In the genomic region with DNA sequence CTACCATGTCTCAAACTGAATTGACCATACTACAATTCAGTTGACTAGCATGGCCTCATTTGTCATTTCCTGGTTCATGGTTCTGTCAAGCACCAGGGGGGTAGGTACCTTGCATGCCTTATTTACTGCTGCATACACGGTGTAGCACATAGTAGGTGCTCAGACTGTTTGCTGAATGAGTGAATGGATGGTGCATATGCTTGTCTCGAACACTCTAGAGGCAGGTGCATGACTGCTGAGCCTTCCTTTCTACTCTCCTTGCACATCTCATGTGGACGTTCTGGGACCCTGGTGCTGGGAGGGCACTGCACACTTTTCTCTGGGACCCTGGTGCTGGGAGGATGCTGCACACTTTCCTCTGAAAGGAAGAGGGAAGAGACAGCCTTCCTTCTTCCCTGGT, we compare ENCODE assay signal across 31 mouse cellular contexts. TPM values are rescaled to one million over a fixed set of nuclear protein-coding genes. Genes with fewer than 3 reads are reported as not detected.
DNase-seq lines count a peak whose midpoint lies in the region; ATAC-seq lines count a peak whose summit lies in the region.
"Had no signal": no experiment of that assay in that cellular context is flagged by ENCODE, and none has a peak within 500 bp of the region (broad histone marks: within the 10 kb centered on the region; RNA-seq: fewer than 3 reads in every experiment).

No protein-coding gene starts in this region.

- 66% methylated on average over 3 of the region's 3 CpGs for WGBS in liver, embryonic 13.5 days (ENCODE audit: insufficient replicate concordance)
- WGBS in liver, embryonic 15.5 days (ENCODE audit: insufficient replicate concordance), result 71% methylated on average over 3 of the region's 3 CpGs

- H3K9ac ChIP-seq in liver, embryonic 13.5 days, result peak overlapping the region; percentile 58; the same call in 1 of the 2 replicates
- peak overlapping the region; percentile 55; the same call in 1 of the 2 replicates for H3K9ac ChIP-seq in liver, embryonic 15.5 days
- H3K9ac ChIP-seq: embryonic facial prominence, embryonic 15.5 days; forebrain, embryonic 13.5 days; hindbrain, embryonic 12.5 days; kidney, embryonic 15.5 days; limb, embryonic 13.5 days; midbrain, embryonic 13.5 days; neural tube, embryonic 13.5 days had no signal

- H3K9me3 ChIP-seq in liver, embryonic 13.5 days (replicated peaks), result no peaks in the 10 kb centered on the region
- no peaks in the 10 kb centered on the region for H3K9me3 ChIP-seq in liver, embryonic 15.5 days (replicated peaks)
- H3K9me3 ChIP-seq: embryonic facial prominence, embryonic 10.5 days; embryonic facial prominence, embryonic 15.5 days; forebrain, embryonic 13.5 days; hindbrain, embryonic 12.5 days; kidney, embryonic 15.5 days; limb, embryonic 13.5 days; midbrain, embryonic 13.5 days; neural tube, embryonic 13.5 days had no signal

- no peak for ATAC-seq in liver, embryonic 13.5 days (ENCODE audit: low read depth)
- no peak for ATAC-seq in liver, embryonic 15.5 days (ENCODE audit: insufficient read depth)
- ATAC-seq: activated CD4-positive, CD25-positive, alpha-beta regulatory T cell, adult 4 months; forebrain, embryonic 13.5 days; hindbrain, postnatal 0 days; midbrain, embryonic 13.5 days had no signal

- H3K27me3 ChIP-seq in liver, embryonic 13.5 days, result no peaks in the 10 kb centered on the region
- no peaks in the 10 kb centered on the region for H3K27me3 ChIP-seq in liver, embryonic 15.5 days
- H3K27me3 ChIP-seq: embryonic facial prominence, embryonic 15.5 days; limb, embryonic 13.5 days; neural tube, embryonic 13.5 days had no signal

- peaks cover 99% of the 10 kb centered on the region for H3K4me1 ChIP-seq in liver, embryonic 13.5 days (replicated peaks)
- H3K4me1 ChIP-seq in liver, embryonic 15.5 days (replicated peaks), result peaks cover 93% of the 10 kb centered on the region

- peaks cover 14% of the 10 kb centered on the region for H3K36me3 ChIP-seq in liver, embryonic 13.5 days
- H3K36me3 ChIP-seq in liver, embryonic 15.5 days (replicated peaks), result peaks cover 20% of the 10 kb centered on the region; the same call in 1 of the 2 replicates
- H3K36me3 ChIP-seq: embryonic facial prominence, embryonic 10.5 days; embryonic facial prominence, embryonic 15.5 days; hindbrain, embryonic 12.5 days; kidney, embryonic 15.5 days; midbrain, embryonic 13.5 days; neural tube, embryonic 13.5 days had no signal

- H3K4me3 ChIP-seq in liver, embryonic 13.5 days (replicated peaks), result peak overlapping the region; percentile 29; the same call in 1 of the 2 replicates
- H3K4me3 ChIP-seq in liver, embryonic 15.5 days (replicated peaks), result no peak overlapping the region; the same call in 1 of the 2 replicates
- H3K4me3 ChIP-seq: embryonic facial prominence, embryonic 10.5 days; embryonic facial prominence, embryonic 15.5 days; forebrain, embryonic 13.5 days; hindbrain, embryonic 12.5 days; kidney, embryonic 15.5 days; layer of hippocampus, adult 2 months; limb, embryonic 13.5 days; midbrain, embryonic 13.5 days; neural tube, embryonic 13.5 days had no signal

- peak overlapping the region; percentile 99 for H3K4me2 ChIP-seq in liver, embryonic 13.5 days
- H3K4me2 ChIP-seq in liver, embryonic 15.5 days, result peak overlapping the region; percentile 77
- H3K4me2 ChIP-seq: embryonic facial prominence, embryonic 15.5 days; forebrain, embryonic 13.5 days; hindbrain, embryonic 12.5 days; kidney, embryonic 15.5 days; limb, embryonic 13.5 days; midbrain, embryonic 13.5 days; neural tube, embryonic 13.5 days had no signal

- peak overlapping the region; percentile 44 for H3K27ac ChIP-seq in liver, embryonic 13.5 days
- H3K27ac ChIP-seq in liver, embryonic 15.5 days (replicated peaks), result 0 out of 2 replicates have a peak overlapping the region, but pooled peaks have one; percentile 14
- H3K27ac ChIP-seq: embryonic facial prominence, embryonic 10.5 days; embryonic facial prominence, embryonic 15.5 days; forebrain, embryonic 13.5 days; hindbrain, embryonic 12.5 days; hindbrain, postnatal 0 days; kidney, embryonic 15.5 days; layer of hippocampus, adult 2 months; limb, embryonic 13.5 days; macrophage; midbrain, embryonic 13.5 days; neural tube, embryonic 13.5 days; stomach, postnatal 0 days had no signal

- DNase-seq in heart, adult 11 months, result peak; percentile 82
- no peak for DNase-seq in heart, adult 18-20 months
- peak; percentile 8 to 52 for DNase-seq in spleen, postnatal 4 days (ENCODE audit: low spot score in 2 of 2)
- DNase-seq in spleen, postnatal 36 days (ENCODE audit: low spot score in 2 of 2), result no peak
- no peak for DNase-seq in liver, embryonic 13.5 days
- no peak for DNase-seq in layer of hippocampus, postnatal 36 days
- DNase-seq: adrenal gland, adult 2 months; B cell, adult 2 months; cerebellum, adult 8-10 months; cerebellum, postnatal 25 days; heart, postnatal 36 days; kidney, adult 11 months; kidney, postnatal 36 days; lung, adult 2 months; lung, postnatal 10 days; retina, postnatal 1 day; right cerebral cortex, postnatal 14 days had no signal

RNA-seq across cellular contexts. Expression of a gene that starts 13.0 kb away (rescaled TPM):
- 1 to 10 TPM; 7.2 to 8.0 TPM for total RNA-seq in heart, adult 18-20 months (2021)
- polyA plus RNA-seq in liver, embryonic 13.5 days (2015; fragmentation: Nextera tagmentation; extraction: Ambion mirVana), result 23.6 and 27.5 TPM in 2 replicates
- 27.1 and 30.9 TPM in 2 replicates for polyA plus RNA-seq in liver, embryonic 15.5 days (2015; fragmentation: Nextera tagmentation; extraction: Ambion mirVana)
- 1 to 10 TPM; 6.9 to 7.3 TPM for total RNA-seq in layer of hippocampus, postnatal 36 days (2021)

Comparison
In these comparisons a context has a peak if more than half of its experiments do, and no peak if none do; other contexts are left out.
1. DNase-seq: peak in heart, adult 11 months (single experiment) and spleen, postnatal 4 days (2 of 2); none in heart, adult 18-20 months (0 of 2), spleen, postnatal 36 days (0 of 2), liver, embryonic 13.5 days (single experiment) and layer of hippocampus, postnatal 36 days (0 of 2).